Mouse (Mus musculus) thymus, adult 2 months (tissue): ENCODE data around the gene Wdfy3.

Experiments
- CTCF ChIP-seq: fragments of 200-500 bp; IDR thresholded peaks from 2 replicates; pipeline ENCODE4 v1.5.1; 2012; ENCODE audit warnings: mild to moderate bottlenecking, control low read depth, low read length, moderate library complexity, borderline replicate concordance; ENCODE audit not compliant: control insufficient read depth, poor library complexity, insufficient read depth; ENCODE audit errors: extremely low read depth
- POLR2A ChIP-seq: fragments of 200-500 bp; IDR thresholded peaks from 2 replicates; pipeline ENCODE4 v1.6.1; 2012; ENCODE audit warnings: mild to moderate bottlenecking, low read length, control low read depth, moderate library complexity; ENCODE audit not compliant: control insufficient read depth, poor library complexity, insufficient read depth; ENCODE audit errors: extremely low read depth

- TF ChIP-seq POLR2A (no peak), CTCF (no peak)
Observed at GRCm38 (mm10) chr5:101919559-101919958, 150.2 kb downstream of the Wdfy3 start.
